Mouse (Mus musculus) heart, adult 9 months (tissue): ENCODE measurements at regions not wholly inside any gene's neighbourhood (a gene's known extent, or its start where the extent isn't known, plus 50 kb on each side); places are given as distances from the start of the nearest gene placed in this dataset.
A peak's percentile ranks its signal among the peaks of the same experiment; 100 is the strongest.

Experiments used
- DNase-seq, 2 experiments: peaks; one replicate each; pipeline ENCODE4 v3.0.0; 2022; ENCODE audit warnings: low spot score in 2 of 2

DNA sequence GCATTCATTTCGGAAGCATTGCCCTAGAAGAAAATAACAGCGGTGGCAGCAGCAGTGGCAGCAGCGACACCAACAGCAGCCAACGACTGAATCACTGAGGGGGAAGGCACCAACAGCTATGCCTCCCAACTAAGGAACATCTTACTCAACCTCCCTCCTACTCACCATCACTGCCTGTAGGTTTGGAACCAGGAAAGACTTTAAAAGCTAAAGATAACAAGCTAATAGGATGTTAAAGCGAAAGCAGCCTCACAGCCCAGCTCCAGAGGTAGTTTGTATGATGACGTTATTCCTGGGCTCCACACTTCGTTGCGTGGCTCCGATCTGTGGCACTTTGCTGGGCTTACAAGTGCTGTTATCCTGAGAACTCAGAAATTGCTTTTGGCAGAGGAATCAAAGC, 289.6 kb downstream of the Cd83 start:
- DNase-seq, result no peak

DNA sequence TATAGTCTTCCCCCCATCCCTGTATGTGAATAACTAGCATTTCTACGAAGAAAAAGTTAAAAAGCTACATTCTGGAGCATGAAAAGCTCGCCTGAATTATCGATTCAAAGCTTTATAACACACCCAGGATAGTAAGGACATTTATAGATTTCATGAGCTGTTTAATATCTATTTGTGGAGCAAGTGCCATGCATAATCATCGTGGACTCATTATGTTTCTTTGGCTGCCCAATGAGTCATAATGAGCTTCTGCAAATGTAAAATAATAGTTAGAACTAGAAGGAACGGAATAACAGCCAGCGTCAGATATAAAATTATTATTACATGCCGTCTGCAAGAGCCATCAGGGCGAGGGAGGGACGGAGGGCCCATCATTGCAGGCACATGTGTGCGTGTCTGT, 292.4 kb downstream of the Cd83 start:
- no peak for DNase-seq

DNA sequence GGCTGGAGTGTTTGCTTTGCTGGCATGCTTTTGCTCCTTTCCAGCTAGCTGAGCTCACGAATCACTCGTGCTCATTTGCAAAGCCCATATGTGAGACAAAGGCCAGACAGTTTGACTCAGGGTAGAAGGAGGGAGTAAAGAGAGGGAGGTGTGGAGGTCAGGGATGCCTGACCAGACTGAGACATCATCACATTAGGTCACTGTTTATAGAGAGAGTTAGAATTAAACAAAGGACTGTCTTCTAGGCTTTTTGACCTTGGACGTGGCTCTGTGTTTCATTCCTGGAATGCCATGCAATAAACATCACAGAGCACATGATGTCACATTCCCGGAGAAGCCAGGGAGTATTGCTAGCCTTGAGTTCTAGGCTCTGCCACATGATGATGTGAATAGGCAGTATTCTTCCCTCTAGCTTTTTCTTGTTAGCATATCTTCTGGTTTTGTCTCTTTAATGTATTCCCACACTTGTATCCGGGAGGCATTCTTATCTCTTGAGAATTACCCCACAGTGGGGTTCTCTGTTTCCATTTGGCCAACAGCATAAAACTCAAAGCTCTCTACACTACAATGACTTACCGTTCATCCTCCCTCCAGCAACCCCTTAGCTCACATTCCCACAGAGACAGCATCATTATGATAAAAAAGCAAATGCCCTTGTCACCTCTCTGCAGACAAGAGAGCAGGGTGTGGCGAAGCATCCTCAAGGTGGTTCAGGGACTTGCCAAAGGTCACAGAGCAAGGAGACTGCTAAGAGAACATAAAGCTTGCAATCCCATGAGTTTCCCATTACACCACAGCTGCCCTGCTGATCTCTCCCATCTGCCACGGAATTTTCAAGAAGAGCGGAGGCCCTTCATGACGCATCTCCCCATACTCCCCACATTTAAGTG, 301.3 kb downstream of the Cd83 start:
- no peak for DNase-seq

DNA sequence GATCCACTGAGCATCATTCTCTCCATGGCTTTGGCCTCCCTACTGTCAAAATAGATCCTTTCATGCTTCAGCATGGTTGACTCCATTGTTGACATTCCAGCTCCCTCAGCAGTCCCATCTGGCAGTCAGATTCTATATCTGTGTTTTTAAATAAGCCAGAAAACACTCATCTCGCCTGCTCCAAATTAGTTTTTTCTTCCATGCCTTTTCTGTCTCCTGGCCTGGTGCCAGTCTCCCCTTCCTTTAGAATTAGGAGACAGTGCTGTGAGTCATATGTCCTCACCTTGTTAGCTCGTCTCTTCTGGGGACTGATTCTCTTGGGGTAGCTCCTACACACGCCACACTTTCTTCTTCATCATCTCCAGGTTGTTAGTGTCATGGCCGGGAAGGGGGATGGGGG, 302.2 kb downstream of the Cd83 start:
- no peak for DNase-seq

DNA sequence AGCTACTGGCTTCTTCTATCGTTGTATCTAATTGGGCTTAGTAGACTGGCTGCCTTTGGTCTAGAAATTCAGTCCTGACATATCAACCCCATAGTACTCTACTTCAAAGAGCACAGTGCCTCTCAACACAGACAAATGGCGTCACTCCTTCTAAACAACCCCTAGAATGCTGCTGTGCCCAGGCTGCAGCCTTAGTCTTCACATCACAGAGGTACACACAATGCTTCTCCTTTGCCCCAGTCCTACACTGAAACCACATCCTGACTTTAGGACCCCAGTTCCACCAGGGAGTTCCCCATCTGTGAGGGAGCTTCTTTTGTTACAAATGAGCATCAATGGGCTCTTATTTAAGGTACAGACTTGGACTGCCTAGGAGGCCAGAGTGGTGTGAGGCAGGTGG, 312.6 kb downstream of the Cd83 start:
- no peak for DNase-seq

DNA sequence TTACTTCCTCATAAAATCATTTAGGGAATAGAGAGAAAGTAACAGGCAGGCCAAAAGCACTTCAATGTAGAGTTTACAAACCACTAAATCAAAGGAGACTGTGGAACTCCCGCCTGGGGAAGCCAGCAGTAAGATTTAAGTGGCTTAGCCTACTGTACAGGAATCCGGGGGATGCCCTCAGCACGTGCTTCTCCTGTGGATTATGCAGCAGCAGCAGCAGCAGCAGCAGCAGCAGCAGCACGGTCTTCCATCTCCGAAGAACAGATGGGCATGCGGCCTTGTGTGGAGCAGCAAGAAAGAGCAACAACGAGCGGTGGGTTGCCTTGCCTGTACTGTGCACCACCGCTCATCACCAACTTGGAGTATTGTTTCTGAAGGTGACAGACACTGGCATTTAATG, 314.9 kb downstream of the Cd83 start:
- no peak for DNase-seq

DNA sequence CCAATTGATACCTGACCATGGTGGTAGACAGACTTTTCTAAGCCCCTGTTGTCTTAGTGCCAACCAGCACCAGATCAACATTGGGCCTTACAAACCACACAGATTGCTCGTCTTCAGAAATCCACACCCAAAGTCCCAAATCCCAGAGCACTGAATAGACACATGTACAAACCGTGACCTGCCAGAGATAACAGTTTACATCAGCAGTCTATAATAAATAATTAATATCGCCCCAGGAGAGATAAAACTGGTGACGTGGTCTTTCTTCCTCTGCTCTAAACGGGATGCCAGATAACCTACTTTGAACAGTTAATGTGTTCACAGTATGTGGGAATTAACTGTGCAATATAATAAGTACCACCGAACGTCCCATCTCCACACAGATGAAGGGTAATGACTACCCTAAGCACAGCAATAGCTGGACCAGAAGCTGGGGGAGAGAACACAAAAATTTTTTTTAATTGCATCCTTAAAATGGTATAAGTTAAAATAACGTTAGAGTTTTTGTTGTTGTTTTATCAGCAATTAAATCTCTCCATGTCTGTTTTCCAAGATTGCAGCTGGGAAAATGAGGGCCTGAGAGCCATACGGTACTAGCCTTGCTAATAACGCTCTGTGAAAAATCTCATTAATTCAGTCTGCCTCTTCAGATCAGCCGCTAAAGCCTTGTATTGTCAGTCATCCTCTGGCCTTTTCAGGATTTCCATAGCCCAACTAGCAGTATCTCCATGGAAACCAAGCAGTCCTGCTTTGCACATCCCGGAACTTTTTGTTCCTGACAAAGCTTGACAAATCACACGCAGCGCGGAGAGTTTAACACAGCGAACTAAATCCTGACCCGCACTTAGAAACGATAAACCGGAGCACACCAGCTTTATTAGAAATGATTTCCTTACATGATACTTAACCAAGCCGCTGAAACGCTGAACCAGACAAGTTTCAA, 315.8 kb downstream of the Cd83 start:
- peak; percentile 11 to 14 for DNase-seq

DNA sequence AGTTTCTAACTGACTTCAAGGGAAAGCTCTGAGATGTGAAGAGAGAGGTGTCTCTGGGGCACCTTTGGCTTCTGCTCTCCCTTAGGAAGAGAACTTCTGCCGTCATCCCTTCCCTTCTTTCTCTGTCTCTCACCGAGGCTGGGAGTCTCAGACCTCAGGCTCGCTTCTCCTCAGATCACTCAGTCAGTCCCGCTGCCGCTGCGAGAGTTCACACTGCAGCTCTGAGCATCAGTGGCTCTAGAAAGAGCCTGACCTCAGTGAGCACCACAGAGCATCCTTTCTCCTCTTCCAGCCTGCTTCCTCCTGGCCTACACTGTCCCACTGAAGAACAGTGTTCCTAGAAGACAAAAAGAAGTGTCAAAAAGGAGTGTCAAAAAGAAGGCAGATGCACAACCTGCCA, 316.6 kb downstream of the Cd83 start:
- DNase-seq, result no peak

DNA sequence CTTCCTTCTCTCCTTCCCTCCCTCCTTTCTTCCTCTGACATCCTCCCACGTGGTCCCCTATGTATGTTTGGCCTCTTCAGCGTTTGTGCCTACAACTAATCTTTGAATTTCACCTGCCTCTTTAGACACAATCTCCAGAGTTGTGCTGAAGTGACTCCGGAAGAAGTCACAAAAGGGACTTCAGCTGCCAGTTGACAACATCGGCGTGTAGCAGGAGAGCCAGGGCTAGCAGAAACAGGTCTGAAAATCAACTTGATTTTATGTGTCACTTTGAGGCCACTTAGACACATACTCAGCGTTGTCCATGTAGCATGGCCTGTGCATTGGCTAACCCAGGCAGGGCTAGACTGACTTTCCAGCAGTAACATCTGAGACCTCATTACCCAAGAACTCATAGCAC, 317.2 kb downstream of the Cd83 start:
- DNase-seq, result no peak

DNA sequence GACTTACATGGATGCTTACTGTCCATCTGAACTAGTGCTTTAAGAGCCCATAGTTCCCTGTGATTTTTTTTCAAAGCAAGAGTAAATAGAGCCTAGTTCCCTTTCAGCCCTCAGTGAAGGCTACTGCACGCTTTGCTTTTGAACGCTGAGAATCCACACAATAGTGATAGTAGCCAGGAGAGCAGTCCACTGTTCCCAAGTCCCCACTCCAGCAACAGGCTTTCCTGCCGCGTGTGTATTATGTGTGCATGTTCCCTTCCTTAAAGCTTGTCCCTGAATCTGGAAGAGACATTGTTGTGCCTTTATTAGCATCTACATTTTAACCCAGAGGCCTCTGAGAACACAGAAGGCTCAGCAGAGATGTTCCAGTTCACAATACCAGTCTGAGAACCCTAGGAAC, 317.7 kb downstream of the Cd83 start:
- DNase-seq, result no peak

DNA sequence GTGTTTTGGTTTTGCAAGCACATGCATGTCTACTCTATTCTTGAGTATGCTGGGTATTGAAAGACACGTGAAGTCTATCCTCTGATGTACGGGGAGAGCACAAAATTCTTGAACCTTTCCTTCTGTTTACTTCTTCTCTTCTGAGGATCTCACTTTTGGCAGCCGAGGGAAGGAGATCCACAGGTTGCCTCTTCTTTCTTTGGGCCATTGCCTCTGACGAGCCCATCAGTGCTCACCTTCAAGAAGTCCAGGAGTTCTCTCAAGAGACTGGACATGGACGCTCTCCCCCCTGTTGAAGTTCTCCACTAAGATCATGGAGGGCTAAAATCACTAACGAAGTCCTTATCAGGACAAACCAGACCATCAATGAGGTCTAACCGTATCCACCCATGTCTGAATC, 318.8 kb downstream of the Cd83 start:
- no peak for DNase-seq

DNA sequence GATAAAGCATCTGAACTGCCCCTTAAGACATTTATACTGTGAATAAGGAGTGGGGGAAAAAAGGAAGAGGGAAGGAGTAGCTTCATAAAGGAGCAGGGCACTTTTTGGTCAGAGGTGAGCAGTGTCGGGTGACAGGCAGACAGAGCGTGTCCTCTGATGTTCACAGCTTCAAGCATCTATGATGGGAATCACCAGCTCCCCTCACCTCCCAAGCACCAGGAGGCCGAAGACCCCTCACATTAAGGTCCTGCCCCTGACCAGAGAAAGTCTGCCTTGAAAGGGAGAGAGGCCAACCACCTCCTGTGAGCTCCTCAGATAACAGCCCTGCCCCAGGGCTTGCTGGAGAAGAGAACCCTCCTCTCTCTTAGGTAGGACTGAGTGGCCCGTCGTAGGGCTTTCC, 320.6 kb downstream of the Cd83 start:
- DNase-seq, result no peak

DNA sequence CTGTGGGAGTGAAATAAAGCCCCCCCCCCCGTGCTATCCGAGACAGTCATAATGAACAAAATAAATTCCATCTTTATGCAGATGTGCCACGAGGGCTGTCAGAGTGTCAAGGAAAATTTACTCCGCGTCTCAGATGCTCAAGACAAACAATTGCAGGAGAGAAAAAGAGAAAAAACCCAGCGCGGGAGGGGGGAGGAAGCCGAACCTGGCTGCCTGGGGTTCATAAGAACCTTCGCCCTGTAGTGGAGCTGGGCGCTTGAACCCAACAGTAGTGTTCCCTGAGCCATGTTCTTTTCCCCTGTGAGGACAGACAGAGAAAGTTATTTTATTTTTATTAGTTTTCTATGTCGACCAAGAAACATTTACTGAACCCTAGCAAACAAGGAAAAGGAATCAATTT, 324.1 kb downstream of the Cd83 start:
- DNase-seq, result no peak

DNA sequence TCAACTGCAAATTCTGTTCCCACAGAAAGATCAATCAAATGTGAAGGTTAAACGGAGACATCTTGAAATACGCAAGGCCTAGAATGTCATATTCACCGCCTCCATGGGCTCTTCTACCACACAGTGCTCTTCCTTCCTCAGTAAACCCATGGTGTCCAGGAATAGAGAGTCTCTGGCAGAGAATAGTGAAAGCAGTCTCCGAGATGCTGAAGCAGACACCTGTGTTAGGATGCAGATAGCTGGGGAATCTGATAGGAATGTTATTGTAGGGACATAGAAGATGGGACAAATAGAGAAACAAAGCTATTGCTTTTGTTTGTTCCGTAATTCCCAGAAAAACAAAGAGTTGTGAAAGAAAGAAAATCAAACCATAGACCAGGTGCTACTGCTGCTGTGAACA, 328.5 kb downstream of the Cd83 start:
- no peak for DNase-seq

DNA sequence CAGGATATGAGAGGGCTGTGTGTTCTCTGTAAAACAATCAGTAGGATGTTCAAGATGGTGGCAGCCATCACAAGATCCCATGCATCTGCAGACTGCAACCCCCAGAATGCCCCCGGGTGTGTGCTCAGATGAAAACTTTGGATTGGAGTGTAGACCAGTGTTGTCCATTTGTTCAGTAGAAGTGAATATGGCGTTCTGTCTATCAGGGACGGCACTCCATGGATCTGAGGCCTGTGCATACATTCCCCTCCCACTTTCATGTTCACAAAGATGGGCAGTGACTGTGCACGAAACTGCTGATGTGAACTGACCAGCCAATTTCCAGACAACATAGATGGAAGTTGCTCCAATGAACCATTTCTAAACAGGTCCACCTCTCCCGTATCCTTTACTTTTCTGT, 330.3 kb downstream of the Cd83 start:
- no peak for DNase-seq

DNA sequence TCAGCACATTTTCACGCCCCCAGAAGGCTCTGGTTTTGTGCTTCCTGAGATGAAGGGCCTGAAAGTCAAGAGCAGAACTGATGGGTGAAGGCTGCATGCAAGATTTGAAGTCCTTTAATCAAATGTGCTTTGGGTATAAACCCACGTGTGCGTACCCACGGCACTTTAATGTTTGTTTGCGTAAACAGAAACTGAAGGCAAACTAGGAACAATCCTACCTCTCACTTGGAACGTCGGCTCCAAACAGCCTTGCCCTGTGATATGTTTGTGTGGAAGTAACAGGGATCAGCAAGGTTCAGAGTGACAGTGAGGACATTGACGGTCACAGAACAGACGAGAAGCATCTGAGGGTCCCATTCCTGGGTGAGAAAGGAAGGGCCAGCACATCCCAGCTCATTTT, 333.3 kb downstream of the Cd83 start:
- DNase-seq, result no peak

DNA sequence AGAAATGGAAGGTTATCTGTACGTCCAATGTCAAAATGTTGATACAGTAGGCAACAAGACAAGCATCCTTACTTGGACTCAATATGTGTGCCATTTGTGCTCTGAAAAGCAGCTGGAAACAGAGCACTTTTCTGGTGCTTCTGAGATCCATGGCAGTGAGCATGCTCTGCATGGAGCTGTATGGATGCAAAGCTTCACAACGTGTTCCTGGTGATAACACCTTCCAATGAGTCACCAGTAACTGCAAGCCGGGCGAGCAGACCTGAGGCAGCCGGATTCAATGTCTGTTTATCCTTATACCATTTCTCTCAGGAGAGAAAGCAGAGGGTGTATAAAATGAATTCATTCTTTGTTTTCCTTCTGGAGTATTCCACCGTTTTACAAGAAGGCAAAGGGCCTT, 334.3 kb downstream of the Cd83 start:
- DNase-seq, result no peak

DNA sequence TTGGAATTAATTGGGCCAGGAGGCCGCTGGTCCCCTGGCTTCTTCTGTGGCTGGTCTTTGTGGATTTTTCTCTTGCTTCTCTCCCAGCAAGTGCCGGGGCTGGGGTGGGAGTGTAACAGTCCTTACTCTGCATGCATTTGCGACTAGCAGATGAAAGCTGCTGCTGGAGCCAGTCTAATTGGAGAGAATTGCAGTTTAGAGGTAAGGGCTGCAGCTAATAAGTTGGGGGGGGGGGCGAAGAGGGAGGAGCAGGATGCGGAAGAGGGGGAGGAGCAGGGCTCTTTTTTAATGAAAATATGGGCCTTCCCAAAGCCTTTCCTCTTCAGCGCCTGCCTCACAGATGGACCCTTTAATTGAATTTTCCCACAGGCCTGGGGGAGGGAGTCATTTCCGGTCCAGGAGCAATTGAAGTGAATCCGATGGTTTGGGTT, 336.7 kb downstream of the Cd83 start:
- no peak for DNase-seq

DNA sequence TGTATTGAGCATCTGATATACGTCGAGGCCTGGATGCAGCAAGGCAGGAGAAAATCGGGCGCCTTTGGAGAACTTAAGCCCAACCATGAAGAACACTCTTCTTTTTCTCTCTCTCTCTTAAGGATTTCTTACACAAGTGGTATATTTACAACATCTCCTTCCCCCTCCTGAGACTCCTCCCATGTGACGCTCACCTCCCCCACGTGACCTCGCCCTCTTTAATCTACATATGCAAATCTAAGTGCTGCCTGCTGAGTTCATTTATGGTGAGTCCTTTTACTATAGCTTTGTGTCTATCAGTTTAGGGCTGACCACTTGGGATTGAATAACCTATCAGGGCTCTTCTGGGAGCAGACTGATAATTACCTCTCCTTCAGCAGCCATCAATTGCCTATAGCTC, 337.4 kb downstream of the Cd83 start:
- no peak for DNase-seq

DNA sequence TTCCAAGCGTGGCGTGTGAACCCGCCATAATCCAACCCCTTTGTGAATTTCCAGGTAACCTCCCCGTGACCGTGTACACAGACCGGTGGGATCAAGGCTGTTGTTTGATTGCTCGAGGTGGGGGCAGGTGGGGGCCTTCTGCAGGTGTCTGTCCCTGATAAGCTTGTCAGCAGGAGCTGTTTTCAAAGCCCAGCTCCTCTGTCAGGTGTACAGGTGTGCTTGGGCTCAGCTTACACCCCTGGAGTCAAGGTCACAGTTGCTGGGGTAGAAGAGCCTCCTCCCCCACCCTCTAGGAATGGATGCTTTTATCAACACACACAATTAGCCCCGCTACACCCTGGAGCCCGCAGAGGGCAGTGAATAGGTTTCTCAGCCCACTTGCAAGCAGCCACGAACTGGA, 341.6 kb downstream of the Cd83 start:
- no peak for DNase-seq

DNA sequence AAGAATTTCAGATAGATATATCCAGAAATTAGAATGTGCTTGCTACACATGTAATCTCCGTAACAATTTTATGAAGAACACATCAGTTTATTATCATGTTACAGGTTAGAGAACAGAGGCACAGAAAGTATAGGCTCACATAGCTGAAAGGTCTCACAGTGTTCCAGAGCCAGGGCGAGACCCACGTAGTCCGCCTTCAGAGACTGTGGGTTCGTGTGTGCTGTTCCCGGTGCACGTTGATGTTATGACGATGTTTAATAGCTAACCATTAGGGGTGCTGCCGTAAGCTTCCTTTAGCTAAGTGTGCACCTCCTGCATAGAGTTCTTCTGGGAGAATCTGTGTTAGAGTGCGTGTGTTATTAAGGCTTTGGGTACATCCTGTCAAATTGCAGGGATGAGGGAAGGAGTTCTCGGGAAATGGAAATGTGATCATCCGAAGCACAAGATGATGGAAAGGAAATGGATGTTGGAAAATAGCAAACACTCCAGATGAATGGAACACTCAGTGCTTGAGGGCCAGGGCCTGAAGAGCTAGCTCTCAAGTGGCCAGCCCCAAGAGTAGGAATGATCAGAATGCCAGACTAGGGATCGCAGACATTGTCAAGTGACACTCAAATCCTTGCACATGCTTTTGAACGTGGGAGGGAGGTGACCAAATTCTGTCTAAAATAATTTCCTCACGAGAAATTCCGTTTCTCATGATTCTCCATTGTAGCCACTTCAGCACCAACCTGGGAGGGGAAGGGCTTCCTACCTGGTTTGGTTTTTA, 344.1 kb downstream of the Cd83 start:
- DNase-seq, result no peak

DNA sequence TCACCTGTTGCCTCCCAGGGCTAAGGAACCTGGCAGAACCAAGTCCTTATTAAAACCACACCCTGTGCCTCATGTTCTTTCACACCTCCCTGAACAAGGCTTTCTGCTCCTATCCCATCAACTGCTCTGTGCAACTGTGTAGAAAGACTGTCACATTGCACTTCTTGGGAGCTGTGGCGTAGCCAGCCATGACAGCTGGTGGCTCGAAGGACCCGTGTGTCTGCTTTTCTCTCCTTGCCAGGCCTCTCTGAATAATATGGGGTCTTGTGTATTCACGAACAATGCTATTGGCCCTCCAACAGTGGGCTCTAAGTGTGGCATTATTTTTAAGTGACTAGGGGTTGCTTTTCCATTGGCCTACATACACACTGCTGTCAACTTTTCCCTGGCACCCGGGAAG, 347.3 kb downstream of the Cd83 start:
- DNase-seq, result no peak
